Mouse (Mus musculus) kidney, postnatal 4 days (tissue): ENCODE results near the gene Trp53rkb.

Experiments
- DNase-seq, 2 experiments: peaks; one replicate each; pipeline ENCODE4 v3.0.0; 2021; ENCODE audit warnings: mixed read lengths in 2 of 2

Gene Trp53rkb

GRCm38 (mm10) chr2:166835581-166835980 lies 43.2 kb downstream of the Trp53rkb start:
- no peak for DNase-seq

- no peak for DNase-seq
Measured at GRCm38 (mm10) chr2:166841813-166842212, 49.5 kb downstream of the Trp53rkb start.
